Mouse (Mus musculus) megakaryocyte-erythroid progenitor cell, adult 5 weeks (primary cell): ENCODE data around the gene Fbxw17. TPM values are rescaled to one million over a fixed set of nuclear protein-coding genes. Genes with fewer than 3 reads are reported as not detected.

Experiments used
- polyA plus RNA-seq: library from polyadenylated mRNA; stranded (reverse); fragments of >175 nt; gene quantifications from 2 replicates; pipeline ENCODE4 v1.2.3, GENCODE M21; 2012

Gene Fbxw17
- polyA plus RNA-seq = 1.7 and 2.2 TPM in 2 replicates

GRCm38 (mm10) chr13:50417389-50418183 lies at the start of gene Fbxw17:
Fbxw17 (plus strand) TSS chr13:50417864.

GRCm38 (mm10) chr13:50443812-50444211 lies 26.1 kb downstream of the Fbxw17 start, which contains the start of gene Gm47429:
Gm47429 (minus strand) TSS chr13:50443912.

GRCm38 (mm10) chr13:50467007-50467406 lies 49.3 kb downstream of the Fbxw17 start, which contains the start of gene Nutm2:
Nutm2 (plus strand) TSS chr13:50467307.

Other genes with a start within 250 kb of the Fbxw17 start
- gene Gm906, start 167.6 kb upstream of the Fbxw17 start, polyA plus RNA-seq = 0.02 TPM in 1 of 2 replicates, not detected in the other
- gene Gm47429, start 26.0 kb downstream of the Fbxw17 start, polyA plus RNA-seq = not detected in 2 replicates
- not detected in 2 replicates for gene Nutm2, start 49.4 kb downstream of the Fbxw17 start, polyA plus RNA-seq
- gene Gm904, start 225.4 kb downstream of the Fbxw17 start, polyA plus RNA-seq = not detected in 2 replicates